Mouse (Mus musculus) right cerebral cortex, postnatal 25 days (tissue): Measurements from ENCODE around the gene Icmt.
A peak's percentile ranks its signal among the peaks of the same experiment; 100 is the strongest.

ENCODE experiments used
- DNase-seq: peaks from one replicate; pipeline ENCODE4 v3.0.0; 2022

Icmt gene

GRCm38 (mm10) chr4:152276389-152277347 is 20.4 kb upstream of the Icmt start:
- no peak for DNase-seq

GRCm38 (mm10) chr4:152277916-152278315 is 19.1 kb upstream of the Icmt start:
- no peak for DNase-seq

GRCm38 (mm10) chr4:152278986-152279385 is 18.0 kb upstream of the Icmt start:
- peak; percentile 39 for DNase-seq

GRCm38 (mm10) chr4:152281601-152282000 is 15.4 kb upstream of the Icmt start:
- DNase-seq = no peak

GRCm38 (mm10) chr4:152282721-152283120 is 14.3 kb upstream of the Icmt start:
- DNase-seq = no peak

GRCm38 (mm10) chr4:152283186-152283950 is 13.7 kb upstream of the Icmt start:
- peak; percentile 86 for DNase-seq

GRCm38 (mm10) chr4:152285505-152285904 is 11.5 kb upstream of the Icmt start:
- no peak for DNase-seq

- DNase-seq = peak; percentile 43
Observed at GRCm38 (mm10) chr4:152286183-152286582, 10.8 kb upstream of the Icmt start.

GRCm38 (mm10) chr4:152286887-152287286 is 10.1 kb upstream of the Icmt start:
- DNase-seq = no peak

GRCm38 (mm10) chr4:152287317-152288120 is 9.5 kb upstream of the Icmt start:
- DNase-seq = no peak

GRCm38 (mm10) chr4:152288398-152288945 is 8.6 kb upstream of the Icmt start:
- no peak for DNase-seq

GRCm38 (mm10) chr4:152290385-152290784 is 6.6 kb upstream of the Icmt start:
- no peak for DNase-seq

- DNase-seq = no peak
Observed at GRCm38 (mm10) chr4:152290991-152291390, 6.0 kb upstream of the Icmt start.

- no peak for DNase-seq
Observed at GRCm38 (mm10) chr4:152291562-152291961, 5.5 kb upstream of the Icmt start, which contains the start of gene Hes3. TSS of gene Hes3 (minus strand) at chr4:152291662.

- DNase-seq = no peak
Observed at GRCm38 (mm10) chr4:152292102-152292765, 4.8 kb upstream of the Icmt start.

- no peak for DNase-seq
Observed at GRCm38 (mm10) chr4:152294188-152294929, 2.7 kb upstream of the Icmt start.

GRCm38 (mm10) chr4:152295916-152296315 is 1.1 kb upstream of the Icmt start:
- no peak for DNase-seq

GRCm38 (mm10) chr4:152296371-152296770 is 656 bp upstream of the Icmt start:
- DNase-seq = no peak

GRCm38 (mm10) chr4:152298836-152299235 is 1.8 kb downstream of the Icmt start:
- no peak for DNase-seq

- DNase-seq = no peak
Observed at GRCm38 (mm10) chr4:152300375-152300774, 3.3 kb downstream of the Icmt start.

GRCm38 (mm10) chr4:152302012-152302411 is 5.0 kb downstream of the Icmt start:
- no peak for DNase-seq
